Mouse (Mus musculus): ENCODE data around the gene Helz2.
A peak's percentile ranks its signal among the peaks of the same experiment; 100 is the strongest.

The Helz2 gene

DNA sequence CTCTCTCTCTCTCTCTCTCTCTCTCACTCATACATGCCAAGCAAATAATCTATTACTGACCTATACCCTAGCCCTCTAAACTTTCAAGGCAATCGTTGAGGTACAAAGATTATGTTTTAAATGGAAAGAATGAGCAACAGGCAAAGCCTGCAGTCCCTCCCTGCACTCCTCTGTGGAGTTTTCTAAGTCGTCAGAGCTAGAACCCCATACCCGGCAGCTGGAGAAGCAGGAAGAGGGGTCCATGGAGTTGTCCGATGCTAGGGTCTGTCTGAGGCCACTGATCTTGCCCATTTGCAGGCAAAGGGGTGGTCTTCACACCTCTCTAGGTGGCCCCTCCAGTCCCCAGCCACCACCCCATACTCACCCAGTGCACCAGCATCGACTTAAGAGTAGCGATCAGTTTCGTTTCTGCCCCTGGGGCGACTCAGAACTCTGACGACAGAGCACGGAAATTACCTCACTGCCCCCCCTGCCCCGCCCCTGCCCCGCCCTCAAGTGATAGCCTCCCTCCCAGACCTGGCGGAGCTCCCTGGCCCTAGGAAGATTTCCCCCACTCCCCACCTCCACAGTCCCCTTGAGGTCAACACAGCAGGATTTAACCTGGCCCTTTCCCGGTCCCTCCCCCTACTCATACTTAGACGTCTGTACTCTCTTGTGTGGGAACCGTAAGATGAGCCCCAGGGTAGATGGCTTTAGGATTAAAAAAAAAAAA, at the start of gene Helz2:
Gene Helz2, minus strand, starts transcription at position 426 of the 712 bp plus-strand sequence.
- no peak for DNase-seq (ENCODE audit: low spot score)

DNA sequence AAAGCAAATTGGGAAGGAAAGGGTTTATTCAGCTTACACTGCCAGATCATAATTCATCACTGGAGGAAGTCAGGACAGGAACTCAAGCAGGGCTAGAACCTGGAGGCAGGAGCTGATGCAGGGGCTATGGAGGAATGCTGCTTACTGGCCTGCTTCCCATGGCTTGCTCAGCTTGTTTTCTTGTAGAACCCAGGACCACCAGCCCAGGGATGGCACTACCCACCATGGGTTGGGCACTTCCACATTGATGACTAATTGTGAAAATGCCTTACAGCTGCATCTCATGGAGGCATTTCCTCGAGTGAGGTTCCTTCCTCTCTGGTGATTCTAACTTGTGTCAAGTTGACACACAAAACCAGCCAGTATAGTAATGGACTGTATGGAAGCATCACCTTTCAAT, 49.1 kb upstream of the Helz2 start:
- no peak for DNase-seq (ENCODE audit: low spot score)

GRCm38 (mm10) chr2:181288691-181289090, 46.9 kb upstream of the Helz2 start:
- DNase-seq (ENCODE audit: low spot score) = no peak

DNA sequence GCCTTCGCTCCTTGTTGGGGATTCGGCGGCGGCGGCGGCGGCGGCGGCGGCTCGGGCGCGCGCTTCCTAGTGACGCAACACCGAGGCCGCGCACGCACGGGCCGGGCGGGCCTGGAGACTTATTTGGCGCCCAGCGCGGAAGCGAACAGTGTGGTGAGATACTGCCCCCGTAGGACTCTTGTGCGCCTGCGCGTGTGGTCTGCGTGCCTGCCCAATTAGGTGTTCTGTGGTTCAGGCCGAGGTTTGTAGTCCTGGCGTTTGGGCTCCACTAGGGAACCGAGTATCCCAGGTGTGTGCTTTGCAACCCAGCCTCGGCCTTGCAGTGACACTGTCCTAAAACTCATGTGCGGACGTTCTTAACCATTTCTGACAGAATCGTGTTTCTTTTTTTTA, 46.1 kb upstream of the Helz2 start, which contains the start of gene Gmeb2:
Gene Gmeb2, minus strand, starts transcription at position 78 of the 393 bp plus-strand sequence.
- peak; percentile 95 for DNase-seq (ENCODE audit: low spot score)

- peak; percentile 66 for DNase-seq (ENCODE audit: low spot score)
These were observed 45.6 kb upstream of the Helz2 start for GRCm38 (mm10) chr2:181287338-181287957.

DNA sequence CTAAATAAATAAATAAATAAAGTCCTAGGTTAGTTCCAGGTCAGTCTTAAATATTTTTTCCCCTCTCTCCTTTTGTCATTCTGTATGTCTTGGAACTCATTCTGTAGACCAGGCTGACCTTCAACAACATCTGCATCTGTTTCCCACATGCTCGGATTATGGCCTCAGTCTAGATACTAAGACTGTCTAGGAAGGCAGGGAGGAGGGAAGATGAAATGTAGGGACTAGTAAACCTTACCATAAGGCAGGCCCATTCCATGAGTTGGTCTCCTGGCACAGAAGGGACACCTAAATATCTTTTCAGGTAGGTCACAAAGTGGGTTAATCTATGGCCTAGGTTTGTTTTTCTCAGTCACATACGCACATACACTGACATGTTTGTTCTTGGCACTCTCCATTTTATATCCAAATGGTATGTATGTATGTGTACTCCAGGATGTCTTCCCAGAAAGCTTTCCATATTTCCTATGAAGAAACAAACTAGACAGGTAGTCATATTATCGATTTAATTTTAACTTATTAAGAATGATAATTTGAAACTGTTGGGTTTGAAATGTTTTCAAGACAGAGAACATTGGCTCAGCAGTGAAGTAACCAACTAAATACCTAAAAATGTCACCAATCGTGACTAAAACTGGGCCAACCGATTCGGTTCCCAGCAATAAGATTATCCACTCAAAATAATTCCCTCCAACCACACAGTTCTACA, 45.0 kb upstream of the Helz2 start:
- DNase-seq (ENCODE audit: low spot score) = no peak

- DNase-seq (ENCODE audit: low spot score) = no peak
These were observed 38.1 kb upstream of the Helz2 start for GRCm38 (mm10) chr2:181279968-181280367.

- DNase-seq (ENCODE audit: low spot score) = no peak
These were observed 36.0 kb upstream of the Helz2 start for GRCm38 (mm10) chr2:181277866-181278265.

GRCm38 (mm10) chr2:181276766-181277165, 34.9 kb upstream of the Helz2 start:
- no peak for DNase-seq (ENCODE audit: low spot score)

DNA sequence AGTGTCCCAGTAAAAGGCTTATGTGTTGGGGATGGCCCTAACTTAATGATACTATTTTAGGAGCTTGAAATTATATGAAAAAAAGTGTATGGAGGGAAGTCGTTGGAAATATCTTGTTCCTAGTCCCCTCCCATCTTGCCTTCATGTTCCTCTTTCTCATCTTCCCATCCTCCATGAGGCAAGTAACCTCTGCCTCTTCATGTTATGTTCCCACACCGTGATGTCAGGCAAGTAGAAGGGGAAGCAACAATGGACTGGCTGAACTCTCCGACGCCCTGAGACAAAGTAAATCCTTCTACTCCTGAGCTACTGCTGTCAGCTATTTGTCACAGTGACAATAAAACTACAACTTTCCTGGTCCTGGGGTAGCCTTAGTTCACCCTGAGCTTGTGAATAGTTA, 32.8 kb upstream of the Helz2 start:
- no peak for DNase-seq (ENCODE audit: low spot score)

- no peak for DNase-seq (ENCODE audit: low spot score)
These were observed 32.0 kb upstream of the Helz2 start for GRCm38 (mm10) chr2:181273829-181274228.

GRCm38 (mm10) chr2:181272092-181272491, 30.3 kb upstream of the Helz2 start:
- DNase-seq (ENCODE audit: low spot score) = no peak

DNA sequence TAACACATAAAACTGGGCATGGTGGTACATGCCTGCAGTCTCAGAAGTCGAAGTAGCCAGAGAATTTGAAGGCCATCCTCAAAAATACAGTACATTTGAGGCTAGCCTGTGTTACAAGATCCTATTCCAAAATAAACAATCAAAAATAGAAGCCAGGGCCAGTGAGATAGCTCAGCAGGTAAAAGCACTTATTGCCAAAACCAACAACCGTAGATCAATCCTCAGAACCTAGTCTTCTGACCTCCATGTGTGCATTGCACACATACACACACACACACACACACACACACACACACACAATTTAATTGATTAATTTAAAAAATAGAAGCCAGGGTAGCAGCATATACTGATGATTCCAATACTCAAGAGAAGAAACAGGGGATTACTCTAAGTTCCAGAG, 25.0 kb upstream of the Helz2 start:
- no peak for DNase-seq (ENCODE audit: low spot score)

DNA sequence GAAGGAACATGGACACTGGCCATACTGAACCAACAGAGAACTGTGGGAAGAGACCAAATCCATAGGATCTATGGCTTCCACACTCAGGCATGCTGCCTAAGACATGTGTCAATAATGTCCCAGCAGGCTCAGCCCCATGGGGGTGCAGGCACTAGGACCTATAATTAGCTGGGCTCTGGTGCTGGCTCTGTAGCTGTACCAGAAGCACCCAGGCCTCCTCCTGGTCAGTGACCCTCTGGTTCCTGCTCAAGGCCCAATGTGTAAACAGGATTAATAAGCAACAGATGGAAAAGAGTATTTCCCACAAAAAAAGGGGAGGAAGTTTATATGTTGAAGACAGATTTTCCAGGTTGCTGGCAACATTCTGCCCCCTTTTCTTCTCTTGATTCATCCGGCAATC, 11.4 kb upstream of the Helz2 start:
- no peak for DNase-seq (ENCODE audit: low spot score)

DNA sequence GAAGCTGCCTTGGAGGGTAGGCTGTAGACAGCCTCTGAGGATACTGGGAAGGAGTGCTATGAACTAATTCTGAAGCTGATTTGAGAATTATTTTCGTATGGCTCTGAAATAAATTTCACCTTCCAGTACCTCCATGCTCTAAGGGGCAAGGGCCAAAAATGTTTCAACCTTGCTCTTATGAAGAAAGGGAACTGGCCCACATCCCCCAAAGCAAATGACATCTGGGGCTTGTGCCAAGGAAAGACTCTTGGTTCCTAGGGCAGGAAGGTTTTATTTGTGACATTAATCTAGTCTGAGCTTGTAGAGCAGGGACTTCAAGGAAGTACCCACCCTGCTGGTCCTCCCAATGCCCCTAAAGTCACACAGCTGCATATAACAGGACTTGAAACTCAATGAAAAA, 10.0 kb upstream of the Helz2 start:
- DNase-seq (ENCODE audit: low spot score) = no peak

GRCm38 (mm10) chr2:181249217-181249616, 7.4 kb upstream of the Helz2 start:
- no peak for DNase-seq (ENCODE audit: low spot score)

DNA sequence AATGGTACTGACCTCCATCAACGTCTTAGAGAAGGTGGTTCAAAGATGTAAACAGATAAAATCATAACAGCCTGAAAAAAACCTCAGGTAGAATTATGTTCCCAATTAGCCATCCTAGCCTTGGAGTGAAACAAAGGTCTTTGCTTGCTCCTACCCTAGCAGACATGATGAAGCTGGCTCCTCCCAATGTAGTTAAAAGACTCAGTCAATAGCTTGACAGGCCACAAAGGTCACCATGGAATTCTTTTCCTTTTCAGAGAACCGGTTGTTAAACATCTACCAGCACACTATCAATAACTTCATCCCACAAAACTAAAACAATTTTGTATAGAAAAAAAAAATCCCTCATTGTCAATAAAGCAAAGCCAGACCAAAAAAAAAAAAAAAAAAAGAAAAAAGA, 3.2 kb upstream of the Helz2 start:
- DNase-seq (ENCODE audit: low spot score) = no peak

DNA sequence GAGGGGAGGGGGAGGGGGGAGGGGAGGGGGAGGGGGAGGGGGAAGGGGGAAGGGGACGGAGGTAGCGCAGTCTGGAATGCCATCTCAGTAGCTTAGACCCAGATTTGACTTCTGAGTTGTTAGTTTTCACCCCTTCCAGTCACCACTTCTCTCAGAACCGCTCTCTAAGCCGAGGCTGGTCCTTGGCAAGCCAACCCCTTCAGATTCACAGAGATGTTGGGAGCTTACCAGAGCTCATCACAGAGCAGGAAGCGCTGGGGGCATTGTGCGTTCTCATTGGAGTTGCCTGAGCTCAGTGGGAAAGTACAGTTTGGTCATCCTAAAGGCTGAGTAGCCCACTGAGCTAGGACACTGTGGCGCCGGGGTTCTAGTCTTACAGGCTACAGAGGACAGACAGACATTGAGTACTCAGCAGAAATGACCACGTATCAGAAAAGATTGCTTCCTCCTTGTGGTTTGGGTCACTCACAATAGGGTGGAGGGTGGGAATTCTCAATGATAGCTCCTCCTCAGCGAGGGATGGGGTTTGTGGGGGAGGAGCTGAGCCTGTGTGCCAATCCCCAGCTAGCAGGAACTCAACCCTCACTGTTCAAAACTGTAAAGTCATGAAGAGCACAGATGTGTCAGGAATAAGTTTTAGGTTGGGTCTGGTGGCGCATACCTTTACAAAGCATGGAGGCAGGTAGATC, 2.0 kb upstream of the Helz2 start:
- no peak for DNase-seq (ENCODE audit: low spot score)

GRCm38 (mm10) chr2:181242314-181242665, 463 bp upstream of the Helz2 start:
- DNase-seq (ENCODE audit: low spot score) = no peak

GRCm38 (mm10) chr2:181240806-181241440, 904 bp downstream of the Helz2 start:
- no peak for DNase-seq (ENCODE audit: low spot score)

DNA sequence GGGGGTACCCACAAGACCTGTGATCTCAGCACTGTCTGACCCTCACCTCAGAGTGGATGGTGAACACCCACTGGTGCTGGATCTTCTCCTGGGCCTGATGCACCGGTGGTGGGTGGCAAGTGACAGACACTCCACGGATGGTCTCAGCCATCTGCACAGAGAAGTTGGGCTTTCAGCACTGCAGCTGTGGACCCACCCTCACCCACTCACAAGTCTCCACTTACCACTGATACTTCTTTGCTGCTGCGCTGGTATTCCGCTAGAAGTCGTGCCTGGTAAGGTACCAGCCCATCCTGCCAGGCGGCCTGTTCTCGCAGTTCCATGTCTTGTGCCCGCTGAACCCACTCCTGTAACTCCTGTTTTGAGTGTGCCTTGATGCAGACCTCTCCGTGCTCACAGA, 2.6 kb downstream of the Helz2 start:
- no peak for DNase-seq (ENCODE audit: low spot score)

DNA sequence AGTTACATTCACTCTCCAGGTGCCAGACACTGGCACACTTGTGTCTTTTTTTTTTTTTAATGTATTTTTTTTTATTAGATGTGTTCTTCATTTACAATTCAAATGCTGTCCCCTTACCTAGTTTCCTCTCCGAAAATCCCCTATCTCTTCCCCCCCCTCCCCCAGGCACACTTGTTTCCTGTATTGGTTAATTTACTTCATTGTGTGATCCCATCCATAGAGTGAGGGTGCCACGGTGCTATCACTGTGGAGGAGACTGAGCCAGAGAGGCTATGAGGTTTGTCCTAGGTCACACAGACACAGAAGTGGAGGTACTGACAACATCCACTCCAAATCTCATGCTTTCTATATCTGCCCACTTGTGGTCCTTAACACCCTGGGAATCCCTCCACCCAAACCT, 3.0 kb downstream of the Helz2 start:
- DNase-seq (ENCODE audit: low spot score) = no peak
